Mouse (Mus musculus) adrenal gland, adult 18-20 months (tissue): ENCODE data around the gene Hmbs. TPM values are rescaled to one million over a fixed set of nuclear protein-coding genes. Genes with fewer than 3 reads are reported as not detected.
A peak's percentile ranks its signal among the peaks of the same experiment; 100 is the strongest.

Source experiments
- DNase-seq, 2 experiments: peaks; one replicate each; pipeline ENCODE4 v3.0.0; 2021 to 2022; ENCODE audit warnings: low spot score in 2 of 2
- microRNA-seq, 2 experiments: library from miRNA; unstranded; fragments of <30 nt; microRNA quantifications; one replicate each; pipeline ENCODE4 v1.2.0; 2021; ENCODE audit warnings: borderline number of aligned reads in 2 of 2
- total RNA-seq, 2 experiments: library from RNA; stranded (reverse); gene quantifications; 1 replicate in 1 of 2; 2 replicates in 1 of 2; pipeline ENCODE4 v1.2.3; 2021

Gene Hmbs
- total RNA-seq, 2 experiments from 2014 or later: 52.3 to 87.5 TPM

GRCm38 (mm10) chr9:44292490-44292889 lies 51.5 kb downstream of the Hmbs start:
- no peak for DNase-seq

- no peak for DNase-seq
These were observed 55.1 kb downstream of the Hmbs start for GRCm38 (mm10) chr9:44288959-44289291.

- peak; percentile 50 to 58 for DNase-seq
These were observed 55.7 kb downstream of the Hmbs start, which contains the start of gene Abcg4 for GRCm38 (mm10) chr9:44288076-44288958. TSS of gene Abcg4 (minus strand) at chr9:44288615.

- peak in 1 of 2 experiments; percentile 50 for DNase-seq
These were observed 56.5 kb downstream of the Hmbs start for GRCm38 (mm10) chr9:44287401-44288075.

GRCm38 (mm10) chr9:44287003-44287400 lies 57.0 kb downstream of the Hmbs start:
- DNase-seq: no peak

Small RNAs within 50 kb of the gene (microRNA-seq; reads per million reads assigned to microRNA genes)
- gene Gm44335: 0 to 0.61 reads per million in 2 experiments

Other genes with a start within 250 kb of the Hmbs start
- gene Mfrp, start 242.5 kb downstream of the Hmbs start, total RNA-seq: not detected
- 10 to 100 TPM; 13.2 to 17.8 TPM for gene C1qtnf5, start 237.0 kb downstream of the Hmbs start, total RNA-seq
- under 1 TPM; 0.27 to 0.48 TPM for gene Gm49380, start 230.7 kb downstream of the Hmbs start, total RNA-seq
- 10 to 100 TPM; 19.4 to 24.1 TPM for gene Rnf26, start 230.7 kb downstream of the Hmbs start, total RNA-seq
- gene Mcam, start 209.8 kb downstream of the Hmbs start, total RNA-seq: 10 to 100 TPM; 24.2 to 90.7 TPM
- 10 to 100 TPM; 27.9 to 37.1 TPM for gene Cbl, start 110.2 kb downstream of the Hmbs start, total RNA-seq
- gene Ccdc153, start 103.6 kb downstream of the Hmbs start, total RNA-seq: 1 to 10 TPM; 2.8 to 5.3 TPM
- gene Pdzd3, start 92.8 kb downstream of the Hmbs start, total RNA-seq: not detected
- 10 to 100 TPM; 14.0 to 17.1 TPM for gene Nlrx1, start 75.6 kb downstream of the Hmbs start, total RNA-seq
- 10 to 100 TPM; 16.1 to 30.7 TPM for gene Abcg4, start 55.6 kb downstream of the Hmbs start, total RNA-seq
- 10 to 100 TPM; 18.3 to 22.6 TPM for gene Hinfp, start 38.6 kb downstream of the Hmbs start, total RNA-seq
- gene C2cd2l, start 23.9 kb downstream of the Hmbs start, total RNA-seq: 10 to 100 TPM; 35.2 to 41.7 TPM
- 10 to 100 TPM; 21.7 to 30.9 TPM for gene Dpagt1, start 18.2 kb downstream of the Hmbs start, total RNA-seq
- gene H2afx, start 9.5 kb downstream of the Hmbs start, total RNA-seq: 10 to 100 TPM; 26.8 to 34.4 TPM
- 10 to 100 TPM; 52.5 to 70.4 TPM for gene Vps11, start 17.4 kb upstream of the Hmbs start, total RNA-seq
- 100 to 1,000 TPM; 182 to 214 TPM for gene Hyou1, start 35.3 kb upstream of the Hmbs start, total RNA-seq
- gene Slc37a4, start 52.6 kb upstream of the Hmbs start, total RNA-seq: 10 to 100 TPM; 15.2 to 16.1 TPM
- 1,000 to 10,000 TPM; 1,079 to 1,172 TPM for gene Rps25, start 62.9 kb upstream of the Hmbs start, total RNA-seq
- 100 to 1,000 TPM in 1 of 2 experiments, 10 to 100 TPM in 1; 90.8 to 109 TPM for gene Trappc4, start 63.4 kb upstream of the Hmbs start, total RNA-seq
- 10 to 100 TPM; 22.4 to 26.1 TPM for gene Ccdc84, start 74.3 kb upstream of the Hmbs start, total RNA-seq
- gene Foxr1, start 96.9 kb upstream of the Hmbs start, total RNA-seq: not detected
- gene Upk2, start 110.7 kb upstream of the Hmbs start, total RNA-seq: not detected
- 10 to 100 TPM; 41.3 to 46.6 TPM for gene Bcl9l, start 138.6 kb upstream of the Hmbs start, total RNA-seq
- gene Cxcr5, start 217.6 kb upstream of the Hmbs start, total RNA-seq: under 1 TPM; 0.16 to 0.40 TPM